Mouse (Mus musculus) olfactory bulb, adult 2 months (tissue): ENCODE measurements around the gene Gtf2h1.

ENCODE experiments used
- CTCF ChIP-seq: fragments of 200-500 bp; IDR thresholded peaks from 2 replicates; pipeline ENCODE4 v1.5.1; 2012; ENCODE audit warnings: low read depth, mild to moderate bottlenecking, low read length, moderate library complexity; ENCODE audit not compliant: insufficient read depth
- POLR2A ChIP-seq: fragments of 200-500 bp; IDR thresholded peaks from 2 replicates; pipeline ENCODE4 v1.6.1; 2012; ENCODE audit warnings: mild to moderate bottlenecking, low read depth, low read length, moderate library complexity; ENCODE audit not compliant: insufficient read depth

DNA sequence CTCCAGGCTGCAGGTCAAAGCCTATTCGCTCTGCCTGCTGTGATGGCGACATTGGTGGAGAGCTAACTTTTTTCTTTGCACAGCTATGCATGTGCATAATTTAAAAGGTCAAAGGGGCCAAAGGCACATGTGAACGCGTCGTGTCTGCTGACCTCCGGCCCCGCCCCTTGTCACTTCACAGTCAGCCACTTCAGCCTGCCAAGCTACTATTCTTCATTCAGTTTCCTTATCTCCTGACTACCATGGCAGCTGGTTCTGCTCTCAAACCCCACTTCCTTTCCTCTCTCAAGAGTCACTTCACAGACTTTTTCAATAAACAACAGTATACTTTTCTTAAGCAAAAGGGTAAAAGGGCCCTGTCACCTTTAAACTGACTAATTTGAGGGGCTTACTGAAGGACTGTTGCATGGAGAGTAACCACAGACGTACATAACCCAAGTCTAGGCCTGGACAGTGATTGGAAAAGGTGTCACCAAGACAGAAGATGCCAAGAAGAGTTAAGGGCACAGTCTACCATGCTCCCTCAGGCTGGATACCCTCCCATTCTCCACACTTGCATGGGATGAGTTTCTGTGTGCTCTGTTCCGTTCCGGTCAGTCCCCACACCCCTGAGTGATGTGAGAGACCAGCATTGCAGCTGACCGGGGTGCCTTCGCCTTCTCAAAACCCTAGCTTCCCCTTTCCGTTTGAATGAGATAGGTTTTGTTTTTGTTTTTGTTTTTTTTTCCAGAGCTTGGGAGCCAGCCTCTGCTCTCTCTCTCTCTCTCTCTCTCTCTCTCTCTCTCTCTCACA, 35.1 kb downstream of the Gtf2h1 start:
- TF ChIP-seq POLR2A (no peak), CTCF (no peak)
